Mouse (Mus musculus) bone marrow, adult 2 months (tissue): ENCODE measurements around the gene Hoxa9. TPM values are rescaled to one million over a fixed set of nuclear protein-coding genes. Genes with fewer than 3 reads are reported as not detected.

Experiments
- H3K27ac ChIP-seq: fragments of 200-500 bp; 2 replicates; pipeline ENCODE4 v1.5.1; 2012; ENCODE audit warnings: low read depth, mild to moderate bottlenecking, control low read depth, inconsistent platforms, low read length; ENCODE audit not compliant: control insufficient read depth, poor library complexity, insufficient read depth
- H3K4me1 ChIP-seq: fragments of 200-500 bp; 2 replicates; pipeline ENCODE4 v1.6.1; 2011; ENCODE audit warnings: low read length; ENCODE audit not compliant: control insufficient read depth, insufficient read depth
- H3K4me3 ChIP-seq: fragments of 200-500 bp; replicated peaks from 2 replicates; pipeline ENCODE3; 2011; ENCODE audit warnings: mild to moderate bottlenecking, low read depth, low read length, control low read depth; ENCODE audit not compliant: control insufficient read depth
- CTCF ChIP-seq: fragments of 200-500 bp; IDR thresholded peaks from 2 replicates; pipeline ENCODE4 v1.5.1; 2011; ENCODE audit warnings: low read length, control low read depth; ENCODE audit not compliant: control insufficient read depth, insufficient read depth
- POLR2A ChIP-seq: fragments of 200-500 bp; IDR thresholded peaks from 2 replicates; pipeline ENCODE4 v1.6.1; 2011; ENCODE audit warnings: low read depth, mild to moderate bottlenecking, control low read depth, low read length, borderline replicate concordance; ENCODE audit not compliant: control insufficient read depth
- whole genome bisulfite sequencing: fragments of 180-500 bp; shearing (Covaris S2); methylation state at CpG from one replicate; pipeline ENCODE4 v1.1.7; 2018; 5-methylcytosine and 5-hydroxymethylcytosine counted together
- polyA plus RNA-seq: library from polyadenylated mRNA; stranded (reverse); fragments of >200 nt; gene quantifications from 2 replicates; pipeline ENCODE4 v1.2.4, GENCODE M21; 2011; ENCODE audit warnings: low replicate concordance; ENCODE audit not compliant: missing spikeins, insufficient read depth, insufficient read length

Hoxa9 gene
- polyA plus RNA-seq, 1 experiment = 3.8 TPM

DNA sequence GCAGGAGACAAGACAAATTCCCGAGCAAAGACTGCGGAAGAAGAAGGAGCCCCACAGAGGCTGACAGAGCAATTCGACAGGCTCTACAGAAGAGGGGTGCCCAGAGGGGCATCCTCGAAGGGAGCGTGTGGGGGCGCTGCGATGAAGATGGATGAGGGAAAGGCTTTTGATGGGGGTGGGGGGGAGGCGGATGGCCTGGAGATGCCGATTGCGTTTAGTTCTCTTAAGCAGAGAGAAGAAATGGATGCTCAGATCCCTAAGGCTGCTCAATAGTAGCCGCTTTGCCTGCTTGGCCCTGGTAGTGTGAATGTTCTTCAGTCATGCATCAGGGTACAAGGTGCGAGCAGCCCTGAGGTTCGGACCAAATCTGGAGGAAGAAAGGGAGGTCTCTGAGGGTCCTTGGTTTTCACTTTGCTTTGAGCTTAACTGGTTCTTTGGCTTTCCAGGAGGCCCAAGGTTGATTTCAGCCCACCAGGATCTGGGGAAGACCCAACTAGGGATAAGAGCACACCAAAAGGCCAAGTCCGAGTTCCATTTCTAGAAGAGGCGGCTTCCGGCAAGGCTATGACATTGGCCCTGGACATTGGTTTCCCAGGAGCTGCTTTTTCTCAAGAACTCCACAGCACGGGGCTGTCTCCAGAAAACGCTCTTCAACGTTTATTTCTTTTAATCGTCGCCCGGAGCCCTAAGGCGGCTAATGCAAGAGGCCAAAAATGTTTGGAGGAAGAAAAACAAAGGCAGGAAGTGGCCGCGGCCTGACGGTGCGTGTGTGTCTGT is 17.9 kb upstream of the Hoxa9 start:
- Histone ChIP-seq H3K4me1 (no peaks in the 10 kb centered on the region), H3K4me3 (no peak overlapping the region), H3K27ac (no peak overlapping the region)
- 5% methylated on average over 27 of the region's 27 CpGs for WGBS
- TF ChIP-seq POLR2A = no peak
- no peak for TF ChIP-seq CTCF

- no peak overlapping the region for H3K27ac ChIP-seq
- no peaks in the 10 kb centered on the region for H3K4me1 ChIP-seq
- H3K4me3 ChIP-seq = no peak overlapping the region
- 4% methylated on average over 23 of the region's 23 CpGs for WGBS
- TF ChIP-seq POLR2A (no peak), CTCF (no peak)
Measured at GRCm38 (mm10) chr6:52247766-52248637, 17.1 kb upstream of the Hoxa9 start.

- no peak for TF ChIP-seq POLR2A
- TF ChIP-seq CTCF = no peak
- no peak overlapping the region for H3K4me3 ChIP-seq
- H3K27ac ChIP-seq = no peak overlapping the region
- no peaks in the 10 kb centered on the region for H3K4me1 ChIP-seq
- WGBS = 7% methylated on average over 3 of the region's 3 CpGs
Measured at GRCm38 (mm10) chr6:52246916-52247315, 16.0 kb upstream of the Hoxa9 start.

- Histone ChIP-seq H3K27ac (no peak overlapping the region), H3K4me3 (no peak overlapping the region), H3K4me1 (no peaks in the 10 kb centered on the region)
- 1% methylated on average over 26 of the region's 26 CpGs for WGBS
- TF ChIP-seq POLR2A (no peak), CTCF (no peak)
Measured at GRCm38 (mm10) chr6:52246403-52246803, 15.5 kb upstream of the Hoxa9 start.

- WGBS = under 1% methylated on average over 20 of the region's 20 CpGs
- no peak within 1 kb of the TSS for H3K4me3 ChIP-seq
- no peaks in the 10 kb centered on the region for H3K4me1 ChIP-seq
- TF ChIP-seq POLR2A (no peak), CTCF (no peak)
- H3K27ac ChIP-seq = no peak within 1 kb of the TSS
Measured at GRCm38 (mm10) chr6:52245757-52246142, 14.9 kb upstream of the Hoxa9 start, which contains the start of gene Hoxa11. Gene Hoxa11 (minus strand): TSS chr6:52245810.

DNA sequence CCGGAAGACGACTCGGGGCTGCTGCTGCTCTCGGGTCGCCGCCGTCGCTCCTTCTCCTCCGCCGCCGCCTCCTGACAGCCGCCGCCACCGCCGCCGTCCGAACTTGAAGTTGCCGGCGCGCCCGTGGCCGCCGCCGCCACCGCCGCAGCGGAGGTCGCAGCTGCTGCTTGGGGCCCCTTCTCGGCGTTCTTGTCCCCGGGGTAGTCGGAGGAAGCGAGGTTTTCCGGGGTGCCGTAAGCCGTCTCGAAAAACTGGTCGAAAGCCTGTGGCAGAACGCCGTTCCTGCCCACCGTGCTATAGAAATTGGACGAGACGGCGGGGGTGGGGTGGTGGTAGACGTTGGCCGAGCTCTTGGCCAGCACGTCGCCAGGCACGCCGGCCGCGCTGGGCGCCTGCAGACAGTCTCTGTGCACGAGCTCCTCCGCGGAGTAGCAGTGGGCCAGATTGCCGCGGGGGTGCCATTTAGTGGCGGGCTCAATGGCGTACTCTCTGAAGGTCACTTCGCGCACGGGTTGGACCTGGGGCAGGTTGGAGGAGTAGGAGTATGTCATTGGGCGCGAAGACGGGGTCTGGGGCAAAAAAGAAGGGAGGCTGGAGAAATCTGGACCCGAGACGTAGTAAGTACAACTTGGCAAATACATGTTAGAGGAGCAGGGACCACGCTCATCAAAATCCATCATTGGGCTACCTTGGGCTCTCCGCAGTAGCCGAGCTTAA is 14.3 kb upstream of the Hoxa9 start:
- H3K4me3 ChIP-seq = no peak overlapping the region
- no peak overlapping the region for H3K27ac ChIP-seq
- no peak for TF ChIP-seq CTCF
- TF ChIP-seq POLR2A = no peak
- no peaks in the 10 kb centered on the region for H3K4me1 ChIP-seq
- WGBS = 2% methylated on average over 71 of the region's 71 CpGs

DNA sequence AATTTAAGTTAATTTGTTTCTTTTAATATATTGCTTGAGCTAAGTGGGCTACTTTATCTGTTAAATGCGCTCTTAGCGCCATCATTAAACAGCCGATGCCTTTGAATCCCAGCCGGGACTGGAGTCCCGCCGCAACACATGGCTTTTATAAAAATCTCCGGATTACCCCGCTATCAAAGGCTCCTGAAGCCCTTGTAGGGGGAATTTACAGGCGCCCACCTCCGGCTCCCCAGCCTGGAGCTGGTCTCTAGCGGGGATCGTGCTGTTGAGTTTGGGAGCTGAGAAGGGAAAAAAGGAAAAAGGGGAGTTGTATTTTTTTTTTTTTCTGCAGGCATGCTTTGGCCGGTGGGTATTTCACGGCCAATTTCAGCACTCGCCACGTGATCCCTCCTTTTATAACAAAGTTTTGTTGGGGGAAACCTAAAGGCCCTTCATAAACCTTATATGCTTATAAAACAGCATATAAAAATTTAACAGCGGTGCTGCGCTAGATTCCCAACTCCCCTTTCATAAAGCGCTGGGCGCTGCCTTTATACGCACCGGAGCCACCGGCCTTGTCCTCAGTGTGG is 13.7 kb upstream of the Hoxa9 start:
- no peak overlapping the region for H3K27ac ChIP-seq
- WGBS = 6% methylated on average over 23 of the region's 23 CpGs
- no peaks in the 10 kb centered on the region for H3K4me1 ChIP-seq
- H3K4me3 ChIP-seq = no peak overlapping the region
- TF ChIP-seq CTCF (no peak), POLR2A (no peak)
